Mouse (Mus musculus): ENCODE data around the gene 1810024B03Rik. TPM values are rescaled to one million over a fixed set of nuclear protein-coding genes. Genes with fewer than 3 reads are reported as not detected.

1810024B03Rik gene
- 0.63 TPM for polyA plus RNA-seq (2014; fragmentation: Illumina TruSeq; extraction: RNeasy Lipid Tissue Mini Kit (QIAGEN cat#74804); ENCODE audit: low replicate concordance)

GRCm38 (mm10) chr2:127207547-127208451 lies at the start of gene 1810024B03Rik, which contains the start of gene Snrnp200:
1810024B03Rik (minus strand) TSS chr2:127208280.
Snrnp200 (plus strand) TSS chr2:127208386.

DNA sequence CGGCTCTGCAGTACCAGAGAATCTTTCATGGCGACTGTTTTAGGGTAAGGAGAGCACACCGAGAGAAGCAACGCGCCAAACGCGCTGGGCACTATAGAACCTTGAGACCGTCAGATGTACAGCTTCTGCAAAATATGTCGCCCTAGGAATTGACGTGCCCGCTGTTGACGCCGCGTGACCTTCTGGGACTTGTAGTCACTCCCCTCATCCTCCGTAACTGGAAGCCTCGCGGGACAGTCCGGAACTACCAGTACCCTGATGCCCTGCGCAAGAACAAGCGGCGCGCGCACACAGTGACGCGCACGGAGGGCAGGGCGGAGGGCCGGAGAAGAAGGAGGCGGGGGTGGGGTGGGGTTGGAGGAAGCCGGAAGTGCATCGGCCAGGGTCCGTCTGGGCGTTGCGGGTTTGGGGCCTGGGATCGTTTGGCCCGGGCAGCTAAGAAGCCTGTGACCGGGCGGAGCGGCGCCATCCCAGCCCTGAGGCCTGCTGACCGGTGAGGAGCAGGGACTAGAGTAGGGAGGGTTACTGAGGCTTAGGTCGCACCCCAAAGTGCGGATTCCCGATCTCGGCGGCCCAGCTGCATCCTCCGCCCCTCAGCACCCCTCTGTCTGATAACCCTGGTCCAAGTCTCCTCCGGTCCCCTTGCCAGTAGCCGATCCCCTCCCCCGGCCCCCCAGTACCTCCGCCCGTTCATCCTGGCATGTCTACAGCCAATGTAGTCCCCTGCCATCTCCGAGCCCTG lies 39.7 kb upstream of the 1810024B03Rik start, which contains the start of the genes Ciao1 and Tmem127:
Gene Ciao1 (minus strand): TSS at position 225 of the 742 bp plus-strand sequence.
Gene Tmem127 (plus strand): TSS at position 317 of the 742 bp plus-strand sequence.

DNA sequence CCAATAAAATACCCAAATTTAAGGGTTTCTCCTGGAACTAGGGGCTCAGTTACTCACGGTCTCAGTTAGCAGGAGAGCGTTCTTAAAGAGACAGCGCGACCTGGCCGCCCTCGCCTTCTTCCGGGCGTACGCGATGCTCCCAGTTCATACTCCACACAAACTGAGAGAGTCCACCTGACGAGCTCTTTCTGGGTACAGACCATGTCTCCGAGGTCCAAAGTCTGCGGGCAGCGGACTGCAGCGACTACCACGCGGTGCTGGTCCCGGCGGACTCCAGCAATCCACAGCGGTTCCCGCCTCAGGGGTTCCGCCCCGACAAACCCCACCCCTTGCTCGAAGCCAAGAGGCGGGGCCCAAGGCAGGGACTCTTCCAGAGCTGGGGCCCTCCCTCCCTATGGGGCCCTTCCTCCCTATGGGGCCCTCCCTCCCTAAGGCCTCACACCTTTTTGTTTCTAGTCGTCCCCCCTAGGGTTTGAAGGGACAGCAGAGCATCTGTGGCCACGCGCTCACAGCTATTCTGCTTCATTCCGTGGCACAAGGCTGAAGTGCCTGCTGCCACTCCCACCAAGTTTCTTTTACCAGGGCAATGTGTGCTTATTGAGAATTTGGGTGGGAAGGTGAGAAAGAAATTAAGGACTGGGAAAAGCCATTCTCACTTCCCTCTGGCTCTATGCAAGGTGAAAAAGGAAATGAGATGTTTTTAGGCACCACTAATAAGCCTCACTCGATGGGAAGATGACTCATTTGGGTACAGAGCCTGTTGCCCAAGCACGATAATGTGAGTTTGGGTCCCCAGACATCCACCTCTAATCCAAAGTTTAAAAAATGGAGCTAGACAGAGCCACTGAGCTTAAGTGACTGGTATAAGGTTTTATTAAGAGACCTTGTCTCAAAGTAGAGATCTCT lies 64.7 kb downstream of the 1810024B03Rik start, which contains the start of gene Itpripl1:
Gene Itpripl1 (minus strand): TSS at position 285 of the 906 bp plus-strand sequence.

Other genes with a start within 250 kb of the 1810024B03Rik start
- 15.4 TPM for gene Ap4e1, start 199.6 kb downstream of the 1810024B03Rik start, polyA plus RNA-seq (2014; fragmentation: Illumina TruSeq; extraction: RNeasy Lipid Tissue Mini Kit (QIAGEN cat#74804); ENCODE audit: low replicate concordance)
- gene Blvra, start 137.6 kb downstream of the 1810024B03Rik start, polyA plus RNA-seq (2014; fragmentation: Illumina TruSeq; extraction: RNeasy Lipid Tissue Mini Kit (QIAGEN cat#74804); ENCODE audit: low replicate concordance): 23.0 TPM
- 18.8 TPM for gene Ncaph, start 74.3 kb downstream of the 1810024B03Rik start, polyA plus RNA-seq (2014; fragmentation: Illumina TruSeq; extraction: RNeasy Lipid Tissue Mini Kit (QIAGEN cat#74804); ENCODE audit: low replicate concordance)
- gene Itpripl1, start 64.8 kb downstream of the 1810024B03Rik start, polyA plus RNA-seq (2014; fragmentation: Illumina TruSeq; extraction: RNeasy Lipid Tissue Mini Kit (QIAGEN cat#74804); ENCODE audit: low replicate concordance): 2.2 TPM
- 16.6 TPM for gene Snrnp200, start 106 bp upstream of the 1810024B03Rik start, polyA plus RNA-seq (2014; fragmentation: Illumina TruSeq; extraction: RNeasy Lipid Tissue Mini Kit (QIAGEN cat#74804); ENCODE audit: low replicate concordance)
- 22.9 TPM for gene Ciao1, start 39.5 kb upstream of the 1810024B03Rik start, polyA plus RNA-seq (2014; fragmentation: Illumina TruSeq; extraction: RNeasy Lipid Tissue Mini Kit (QIAGEN cat#74804); ENCODE audit: low replicate concordance)
- 46.4 TPM for gene Tmem127, start 39.6 kb upstream of the 1810024B03Rik start, polyA plus RNA-seq (2014; fragmentation: Illumina TruSeq; extraction: RNeasy Lipid Tissue Mini Kit (QIAGEN cat#74804); ENCODE audit: low replicate concordance)
- 123 TPM for gene Stard7, start 61.9 kb upstream of the 1810024B03Rik start, polyA plus RNA-seq (2014; fragmentation: Illumina TruSeq; extraction: RNeasy Lipid Tissue Mini Kit (QIAGEN cat#74804); ENCODE audit: low replicate concordance)
- 0.82 TPM for gene Dusp2, start 127.9 kb upstream of the 1810024B03Rik start, polyA plus RNA-seq (2014; fragmentation: Illumina TruSeq; extraction: RNeasy Lipid Tissue Mini Kit (QIAGEN cat#74804); ENCODE audit: low replicate concordance)
- not detected for gene Astl, start 130.4 kb upstream of the 1810024B03Rik start, polyA plus RNA-seq (2014; fragmentation: Illumina TruSeq; extraction: RNeasy Lipid Tissue Mini Kit (QIAGEN cat#74804); ENCODE audit: low replicate concordance)
- gene Adra2b, start 154.9 kb upstream of the 1810024B03Rik start, polyA plus RNA-seq (2014; fragmentation: Illumina TruSeq; extraction: RNeasy Lipid Tissue Mini Kit (QIAGEN cat#74804); ENCODE audit: low replicate concordance): 0.11 TPM
- not detected for gene Gpat2, start 216.9 kb upstream of the 1810024B03Rik start, polyA plus RNA-seq (2014; fragmentation: Illumina TruSeq; extraction: RNeasy Lipid Tissue Mini Kit (QIAGEN cat#74804); ENCODE audit: low replicate concordance)
- 3.5 TPM for gene Fahd2a, start 236.3 kb upstream of the 1810024B03Rik start, polyA plus RNA-seq (2014; fragmentation: Illumina TruSeq; extraction: RNeasy Lipid Tissue Mini Kit (QIAGEN cat#74804); ENCODE audit: low replicate concordance)

Data from small intestine, adult 10 weeks (tissue).